Mouse (Mus musculus) brain, embryonic 14.5 days (tissue): Measurements from ENCODE around the gene Ccdc167.

Source experiments
- CTCF ChIP-seq: fragments of 200-500 bp; IDR thresholded peaks from 2 replicates; pipeline ENCODE4 v1.5.1; 2012; ENCODE audit warnings: inconsistent platforms, mild to moderate bottlenecking, moderate library complexity, borderline replicate concordance; ENCODE audit not compliant: insufficient read depth, insufficient read length; ENCODE audit errors: extremely low read depth
- POLR2A ChIP-seq: fragments of 200-500 bp; IDR thresholded peaks from 2 replicates; pipeline ENCODE4 v1.6.1; 2012; ENCODE audit warnings: mild to moderate bottlenecking, inconsistent platforms, borderline replicate concordance; ENCODE audit not compliant: poor library complexity, insufficient read depth, insufficient read length, severe bottlenecking; ENCODE audit errors: extremely low read depth

DNA sequence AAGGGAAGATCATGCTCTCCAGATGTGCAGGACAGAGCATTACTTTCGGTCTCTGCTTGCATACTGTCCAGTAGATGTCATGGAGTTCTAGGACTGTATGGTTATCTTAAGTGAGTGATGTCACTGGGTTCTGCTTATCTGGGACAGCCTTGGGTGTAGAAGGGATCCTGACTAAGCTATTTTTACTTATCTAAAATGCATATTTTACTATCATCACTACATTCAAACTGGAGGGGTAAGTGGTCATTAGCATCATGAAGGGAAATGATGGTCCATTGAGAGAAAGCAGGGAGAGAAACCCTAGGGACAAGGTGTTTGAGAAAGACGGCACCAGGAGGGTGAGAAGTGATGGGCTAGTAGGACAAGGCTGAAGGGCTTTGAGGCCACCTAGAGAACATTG lies 58.6 kb downstream of the Ccdc167 start:
- TF ChIP-seq CTCF: no peak
- no peak for TF ChIP-seq POLR2A
